Mouse (Mus musculus): ENCODE results near the gene Zfp36l1.

The Zfp36l1 gene

GRCm38 (mm10) chr12:80064306-80064705, 48.5 kb downstream of the Zfp36l1 start:
- no peak for DNase-seq

- peak in 1 of 2 experiments; percentile 7 for DNase-seq
Measured at GRCm38 (mm10) chr12:80063402-80064150, 49.2 kb downstream of the Zfp36l1 start.

DNA sequence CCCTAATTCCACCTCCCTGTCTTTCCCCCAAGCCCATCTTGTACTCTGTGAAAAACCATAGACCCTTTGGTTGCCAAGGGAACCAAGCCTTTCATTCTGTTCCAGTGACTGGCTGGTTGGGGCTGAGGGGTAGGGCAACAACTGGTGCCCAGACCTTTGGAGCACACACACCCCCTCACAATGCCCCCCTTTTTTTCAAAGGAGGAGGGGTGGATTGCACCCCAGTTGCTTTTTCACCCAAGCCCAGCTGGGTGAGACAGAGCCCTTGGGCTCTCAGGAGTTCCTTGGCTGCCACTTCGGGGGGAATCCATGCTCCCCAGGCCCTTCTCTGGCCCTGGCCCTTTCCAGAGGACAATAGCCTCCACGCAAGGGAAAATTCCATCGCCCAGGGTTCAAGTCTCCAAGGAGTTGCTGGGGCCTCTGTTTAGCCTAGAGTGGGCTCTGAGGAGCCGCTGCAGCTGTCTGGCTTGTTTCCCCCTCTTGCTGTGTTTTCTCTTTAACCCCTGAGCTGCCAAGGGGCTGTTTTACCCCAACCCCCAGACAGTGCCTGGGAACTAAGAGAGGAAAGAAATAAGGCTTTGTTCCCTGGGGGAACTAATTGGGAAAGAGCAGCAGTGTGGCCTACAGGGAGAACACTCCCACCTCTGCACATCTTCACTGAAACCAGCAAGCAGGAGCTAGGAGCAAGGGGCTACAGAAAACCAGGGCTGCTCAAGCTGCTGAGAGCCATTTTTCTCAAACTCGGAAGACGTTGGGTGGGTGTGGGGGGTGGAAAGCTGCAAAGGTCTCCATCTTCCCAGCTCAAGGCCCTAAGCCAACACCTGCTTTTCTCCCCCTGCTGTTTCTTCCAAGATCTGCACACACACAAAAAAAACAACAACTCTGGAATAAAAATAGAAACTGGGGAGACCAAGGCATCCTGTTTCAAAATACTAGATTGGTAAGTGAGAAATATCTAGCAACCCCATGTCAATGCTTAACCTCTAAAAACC, 50.1 kb downstream of the Zfp36l1 start:
- no peak for DNase-seq

- DNase-seq = peak in 1 of 2 experiments; percentile 6
Measured at GRCm38 (mm10) chr12:80061810-80062209, 51.0 kb downstream of the Zfp36l1 start.

GRCm38 (mm10) chr12:80060809-80061208, 52.0 kb downstream of the Zfp36l1 start:
- DNase-seq = peak; percentile 32 to 55

DNA sequence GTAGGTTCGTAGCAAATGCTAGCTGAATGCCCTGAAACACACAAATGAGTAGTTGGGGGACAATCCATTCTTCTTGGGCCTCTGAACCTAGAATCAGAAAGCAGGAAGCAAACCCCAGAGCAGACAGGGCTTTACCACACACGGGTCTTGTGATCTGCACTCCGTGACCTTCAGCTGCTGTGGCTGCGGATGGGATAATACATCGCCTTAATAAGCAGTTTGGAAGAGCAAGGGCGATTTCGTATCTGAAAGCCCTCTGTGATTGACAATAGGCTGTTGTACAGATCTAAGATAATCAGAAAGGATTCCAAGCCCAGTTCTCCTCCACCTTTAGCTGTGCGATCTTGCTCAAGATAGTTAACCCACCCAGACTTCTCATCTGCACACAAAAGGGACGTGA, 52.5 kb downstream of the Zfp36l1 start:
- DNase-seq = peak in 1 of 2 experiments; percentile 24

- peak in 1 of 2 experiments; percentile 10 for DNase-seq
Measured at GRCm38 (mm10) chr12:80059773-80060328, 53.0 kb downstream of the Zfp36l1 start.

All from kidney, postnatal 25 days (tissue).